Mouse (Mus musculus): ENCODE measurements around the gene Ppp1r16b.

Ppp1r16b gene

DNA sequence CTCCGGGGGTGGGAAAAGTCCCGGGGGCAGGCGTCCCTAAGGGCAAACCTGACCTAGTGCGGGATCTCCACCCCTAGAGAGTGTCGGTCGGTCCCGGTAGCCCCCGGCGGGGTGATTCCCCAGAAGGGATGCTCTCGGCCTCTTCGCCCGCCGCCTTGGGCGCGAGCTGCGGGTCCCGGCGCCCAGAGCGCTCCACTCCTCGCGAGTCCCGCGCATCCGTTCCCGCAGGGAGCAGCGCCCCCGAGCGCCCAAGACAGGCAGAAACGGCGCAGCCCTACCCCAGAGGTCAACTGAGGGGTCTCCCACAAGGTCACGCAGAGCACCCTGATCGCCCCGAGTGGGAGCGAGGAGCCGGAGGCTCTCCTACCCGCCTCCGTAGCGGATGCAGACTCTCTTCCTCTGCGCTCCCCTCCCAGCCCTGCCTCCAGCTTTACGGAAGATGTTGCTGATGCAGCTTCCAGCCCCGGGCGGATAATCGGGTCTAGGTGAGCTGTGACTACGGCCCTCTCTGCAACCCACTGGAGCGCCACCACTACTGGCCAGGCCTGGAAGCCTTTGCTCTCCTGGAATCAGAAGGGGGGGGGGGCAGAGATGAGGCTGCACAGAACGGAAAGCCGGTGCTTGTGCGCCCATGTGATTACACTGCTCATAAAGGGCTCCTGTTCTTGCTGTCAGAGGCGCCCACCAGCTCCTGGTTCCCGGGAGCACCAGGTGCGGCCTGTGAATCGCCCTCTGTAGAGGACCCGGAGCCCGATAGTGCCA, 2.7 kb downstream of the Ppp1r16b start:
- in situ Hi-C loops (cut with MboI, MseI): loop anchor here (5.0 kb wide), 1 partner anchor 64 kb away; no protein-coding TSS in a partner anchor

DNA sequence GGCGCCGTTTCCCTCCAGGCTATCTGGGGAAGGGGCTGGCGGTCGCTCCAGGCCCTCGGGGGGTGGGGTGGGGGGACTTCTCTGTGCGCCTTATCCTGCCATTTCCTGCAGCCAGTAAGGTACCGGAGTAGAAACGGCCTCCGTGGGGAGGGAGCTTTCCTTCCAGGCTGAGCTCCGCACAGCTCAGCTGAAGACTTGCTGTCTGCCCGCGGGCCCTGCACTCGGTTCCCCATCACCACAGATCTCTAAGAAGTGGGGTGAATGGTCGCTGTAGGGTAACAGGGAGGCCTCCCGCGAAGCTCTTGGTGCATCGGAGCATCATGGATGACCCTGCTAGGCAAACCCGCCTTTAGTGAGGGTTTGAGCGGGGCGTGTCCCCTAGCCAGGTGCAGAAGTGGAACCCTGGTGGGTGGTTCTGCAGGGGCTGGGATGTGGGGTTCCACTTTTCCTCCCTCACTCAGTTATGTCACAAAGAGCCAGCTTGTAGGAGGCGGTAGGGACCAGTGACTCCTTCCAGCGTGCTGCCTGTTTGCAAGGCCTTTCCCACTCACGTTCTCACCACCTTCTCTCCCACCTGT, 3.3 kb downstream of the Ppp1r16b start:
- in situ Hi-C loops (cut with MboI, MseI): loop anchor here (5.0 kb wide), 1 partner anchor 64 kb away; no protein-coding TSS in a partner anchor

DNA sequence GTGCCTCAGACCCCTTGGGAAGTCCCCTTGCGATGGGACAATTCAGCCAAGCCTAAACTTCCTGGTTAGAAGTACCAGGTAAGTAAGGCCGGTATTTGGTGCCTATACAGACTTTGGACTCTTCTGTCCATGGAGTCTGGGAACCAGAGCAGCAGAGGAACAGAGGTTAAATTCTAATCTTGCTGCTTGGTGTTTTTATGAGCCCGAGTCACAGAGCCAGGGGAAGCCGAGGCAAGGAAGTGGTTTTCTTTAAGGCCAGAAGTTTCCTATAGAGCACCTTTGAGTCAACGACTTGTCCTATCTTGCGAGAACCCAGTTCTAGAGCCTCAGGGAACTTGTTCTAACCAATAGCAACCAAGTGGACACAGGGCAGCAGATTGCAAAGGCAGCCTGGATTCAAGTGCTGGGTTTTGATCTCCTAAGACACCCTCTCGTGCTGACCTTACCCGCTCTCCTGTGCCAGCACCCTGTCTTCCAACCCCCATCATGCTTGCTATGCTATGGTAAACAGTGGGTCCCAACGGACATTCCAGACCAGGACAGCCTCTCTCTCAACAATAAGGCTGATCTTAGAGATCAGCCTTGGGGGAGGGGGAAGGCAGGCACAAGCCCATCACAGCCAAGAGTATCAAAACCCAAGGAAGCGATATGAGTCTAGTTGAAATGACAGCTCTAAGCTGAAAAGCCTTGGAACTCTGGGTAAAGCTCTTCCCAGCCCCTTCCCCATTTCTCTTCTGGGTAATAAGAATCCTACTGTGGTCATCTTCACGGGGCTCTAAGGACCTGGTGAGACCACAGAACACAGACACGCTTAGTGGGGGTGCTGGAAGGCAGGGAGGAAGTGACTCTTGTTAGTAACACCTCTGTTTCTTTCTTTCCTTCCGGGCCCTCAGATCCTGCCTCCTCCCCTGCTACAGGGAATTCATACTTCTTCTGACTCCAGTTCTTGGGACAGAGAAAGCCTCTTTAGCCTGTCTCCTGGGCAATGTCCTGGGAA, 4.3 kb downstream of the Ppp1r16b start:
- in situ Hi-C loops (cut with MboI, MseI): loop anchor here (5.0 kb wide), 1 partner anchor 63 kb away; no protein-coding TSS in a partner anchor

DNA sequence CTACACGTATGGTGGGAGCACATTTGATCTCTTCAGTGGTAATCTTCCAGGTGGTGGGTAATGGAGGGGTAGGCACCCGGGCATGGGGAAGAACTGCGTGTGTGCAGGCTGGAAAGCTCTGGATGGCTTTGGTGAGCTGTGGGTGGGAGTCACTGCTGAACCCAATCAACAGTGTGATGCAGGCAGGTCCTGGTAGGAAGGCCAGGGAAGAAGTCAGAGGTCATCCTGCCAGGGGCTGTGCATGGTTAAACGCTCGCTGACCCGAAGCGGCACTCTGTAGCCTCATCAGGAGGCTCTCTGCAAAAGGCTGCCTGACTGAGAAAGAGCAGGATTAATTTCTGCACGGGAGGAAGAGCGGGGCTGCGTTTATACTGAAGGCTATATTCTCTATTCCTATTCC, 5.4 kb downstream of the Ppp1r16b start:
- in situ Hi-C loops (cut with MboI, MseI): no loop called here

DNA sequence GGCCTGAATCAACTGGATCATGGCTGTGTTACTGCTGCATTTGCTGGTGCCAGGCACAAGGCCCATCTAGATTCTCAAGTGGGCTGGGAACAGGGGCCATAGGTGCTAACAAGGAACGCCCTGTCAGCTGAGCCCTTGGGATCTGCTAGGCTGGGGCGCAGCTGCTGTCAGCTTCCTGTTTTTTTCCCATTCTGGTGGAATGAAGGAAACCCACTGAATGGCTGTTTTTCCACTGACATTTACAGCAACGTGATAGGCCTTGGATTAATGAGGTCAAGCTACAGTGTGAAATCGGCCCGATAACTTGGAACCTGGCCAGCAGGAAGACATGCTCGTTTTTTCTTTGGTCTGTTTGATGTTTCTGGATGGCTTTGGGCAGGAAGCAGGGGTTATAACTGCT, 7.6 kb downstream of the Ppp1r16b start:
- in situ Hi-C loops (cut with MboI, MseI): no loop called here

DNA sequence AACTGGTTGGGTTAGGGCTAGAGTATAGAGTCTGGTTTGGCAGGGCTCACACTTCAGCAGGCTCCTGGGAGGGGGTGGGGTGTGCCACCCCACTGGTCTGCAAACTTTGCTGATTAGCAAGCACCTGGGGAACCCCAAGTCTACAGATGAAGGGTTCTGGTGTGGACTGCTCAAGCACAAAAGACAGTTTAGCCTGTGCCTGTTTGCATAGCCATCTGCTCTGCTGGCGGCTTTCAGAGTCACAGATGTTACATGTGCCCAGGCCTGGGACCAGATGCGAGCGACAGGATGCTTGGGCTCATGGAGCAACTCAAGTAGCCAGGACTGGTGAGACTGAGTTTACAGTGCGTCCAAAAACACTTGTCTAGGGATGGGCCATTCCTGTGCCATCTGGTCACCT, 8.3 kb downstream of the Ppp1r16b start:
- in situ Hi-C loops (cut with MboI, MseI): no loop called here

DNA sequence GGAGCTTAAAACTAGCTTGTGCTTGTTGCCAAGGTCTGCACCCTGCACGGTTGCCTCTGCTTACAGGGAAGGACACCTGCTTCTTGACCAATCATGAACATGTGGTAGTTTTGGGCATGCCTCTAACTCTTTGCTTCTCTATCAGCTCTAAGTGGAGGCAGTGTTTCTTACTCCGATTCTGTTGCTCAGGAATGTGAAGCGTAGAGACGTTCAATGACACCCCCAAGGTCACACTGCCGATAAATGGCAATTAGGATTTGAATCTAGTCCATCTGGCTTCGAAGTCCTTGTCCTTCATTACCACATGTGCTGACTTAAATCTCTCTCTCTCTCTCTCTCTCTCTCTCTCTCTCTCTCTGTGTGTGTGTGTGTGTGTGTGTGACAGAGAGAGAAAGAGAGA, 8.9 kb downstream of the Ppp1r16b start:
- in situ Hi-C loops (cut with MboI, MseI): no loop called here

DNA sequence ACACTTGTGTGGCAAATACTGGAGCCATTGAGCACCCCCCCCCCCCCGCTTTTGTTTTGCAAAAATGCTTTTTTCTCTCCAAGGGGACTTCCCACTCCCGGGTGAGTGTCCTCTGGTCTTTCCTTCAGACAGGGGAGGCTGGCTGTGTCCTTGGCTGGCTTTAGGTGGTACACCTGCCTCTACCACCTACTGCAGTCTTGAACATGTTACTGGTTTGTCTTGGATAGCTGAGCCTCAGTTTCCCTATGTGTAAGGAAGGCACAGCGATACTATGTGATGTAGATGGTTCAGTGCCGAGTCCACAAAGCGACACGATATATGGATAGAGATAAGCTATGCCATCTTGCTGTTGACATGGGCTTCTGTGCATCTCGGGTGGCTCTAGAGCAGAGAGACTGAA, 9.6 kb downstream of the Ppp1r16b start:
- in situ Hi-C loops (cut with MboI, MseI): no loop called here

DNA sequence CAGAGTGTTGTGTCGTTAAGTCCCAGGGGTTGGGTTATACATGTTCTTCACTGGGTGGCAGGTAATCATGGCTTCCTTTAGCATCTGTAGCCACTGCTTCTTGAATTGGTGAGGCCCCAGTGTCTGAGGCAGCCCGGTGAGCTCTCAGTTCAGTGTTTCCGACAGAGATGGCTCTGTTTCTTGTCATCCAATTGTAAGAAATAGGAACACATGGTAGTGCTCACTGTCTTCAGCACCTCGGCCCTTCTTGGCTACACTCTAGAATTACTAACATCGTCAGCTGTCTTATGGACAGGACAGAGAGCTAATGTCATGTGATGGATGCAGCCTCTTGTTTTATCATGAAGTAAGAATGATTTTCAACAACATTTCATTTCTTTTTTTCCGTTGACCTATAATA, 10.0 kb downstream of the Ppp1r16b start:
- in situ Hi-C loops (cut with MboI, MseI): no loop called here

DNA sequence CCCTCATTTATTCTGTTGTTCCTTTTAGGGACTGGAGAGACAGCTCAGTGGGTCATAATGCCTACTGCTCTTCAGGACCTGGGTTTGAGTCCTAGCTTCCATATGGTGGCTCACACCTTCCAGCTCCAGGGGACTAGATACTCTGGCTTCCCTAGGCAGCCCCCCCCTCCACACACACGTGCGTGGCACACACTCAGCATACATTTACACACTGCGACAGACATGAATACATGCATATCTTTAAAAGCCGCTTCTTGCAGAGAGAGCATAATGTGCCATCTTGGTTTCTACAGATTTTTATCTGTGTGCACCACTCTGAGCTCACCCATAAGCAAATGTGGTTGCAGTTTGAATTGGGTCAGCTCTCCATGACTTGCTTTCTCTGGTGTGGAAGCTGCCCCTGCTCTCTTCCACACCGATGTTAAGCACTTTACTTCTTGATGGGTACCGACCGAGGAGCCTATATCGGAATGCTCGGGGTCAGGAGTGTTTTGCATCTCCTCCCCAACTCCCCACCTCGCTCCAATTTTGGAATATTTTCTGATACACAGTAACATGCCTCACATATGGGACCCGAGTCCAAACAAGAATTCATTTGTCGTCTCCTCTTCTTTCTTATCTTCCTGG, 10.8 kb downstream of the Ppp1r16b start:
- in situ Hi-C loops (cut with MboI, MseI): no loop called here

DNA sequence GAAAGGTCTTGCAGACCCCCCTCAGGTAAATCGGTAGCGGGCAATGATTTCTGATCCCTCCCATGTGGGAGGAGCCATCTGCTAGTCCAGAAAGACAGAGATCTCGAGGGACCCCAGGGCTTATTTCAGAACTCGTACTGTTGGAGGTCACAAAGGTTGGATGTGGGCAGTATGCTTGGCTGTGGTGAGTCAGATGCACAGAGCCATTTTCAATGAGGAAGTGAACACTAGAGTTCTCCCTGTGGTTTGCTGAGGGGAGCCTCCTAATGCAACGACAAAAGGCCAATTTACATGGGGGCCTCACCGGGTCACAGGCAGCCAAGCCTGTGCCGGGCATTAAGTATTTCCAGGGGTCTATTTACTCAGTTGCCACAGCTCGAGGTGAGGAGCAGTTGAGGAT, 12.7 kb downstream of the Ppp1r16b start:
- in situ Hi-C loops (cut with MboI, MseI): no loop called here

DNA sequence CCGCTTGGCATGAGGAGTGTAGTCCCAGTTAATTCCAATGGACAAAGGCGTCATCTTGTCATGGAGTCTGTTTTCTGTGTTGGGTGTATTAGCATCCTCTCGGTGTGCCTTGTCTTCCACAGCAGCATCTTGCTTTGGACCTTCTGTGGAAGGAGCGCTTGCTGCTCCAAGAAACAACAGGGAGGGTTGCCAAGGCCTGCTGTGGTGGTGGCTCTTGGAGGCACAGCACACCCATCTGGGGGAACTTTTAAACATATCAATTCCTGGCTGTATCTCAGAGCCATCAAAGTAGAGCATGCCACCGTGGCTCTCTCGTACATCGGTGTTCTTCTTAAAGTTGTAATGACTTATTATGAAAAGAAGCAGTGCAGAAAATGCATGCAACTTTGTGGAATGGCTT, 13.9 kb downstream of the Ppp1r16b start:
- in situ Hi-C loops (cut with MboI, MseI): no loop called here

DNA sequence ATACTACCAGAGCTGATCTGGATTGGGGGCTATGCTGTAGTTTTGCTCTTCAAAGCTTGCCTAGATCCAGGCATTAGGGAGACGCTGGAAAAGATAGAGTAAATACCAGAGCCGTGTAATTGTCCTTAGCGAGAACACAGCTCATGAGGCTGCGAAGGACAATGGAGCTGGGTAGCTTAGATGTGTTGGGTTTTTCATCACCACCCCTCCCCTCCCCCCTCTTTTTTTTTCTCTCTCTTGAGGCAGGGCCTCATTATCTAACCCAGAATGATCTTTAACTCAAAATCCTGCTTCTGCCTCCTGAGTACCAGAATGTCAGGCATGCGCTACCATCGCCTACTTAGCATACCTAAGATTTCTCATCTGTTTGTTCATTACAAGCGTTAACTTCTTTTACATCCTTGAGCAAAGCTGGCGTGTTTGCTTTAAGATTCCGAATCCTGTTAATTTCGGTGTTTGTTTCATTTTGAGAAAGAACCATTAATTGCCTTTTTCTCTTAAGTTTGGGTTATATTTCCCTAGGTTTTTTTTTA, 15.2 kb downstream of the Ppp1r16b start:
- in situ Hi-C loops (cut with MboI, MseI): no loop called here

DNA sequence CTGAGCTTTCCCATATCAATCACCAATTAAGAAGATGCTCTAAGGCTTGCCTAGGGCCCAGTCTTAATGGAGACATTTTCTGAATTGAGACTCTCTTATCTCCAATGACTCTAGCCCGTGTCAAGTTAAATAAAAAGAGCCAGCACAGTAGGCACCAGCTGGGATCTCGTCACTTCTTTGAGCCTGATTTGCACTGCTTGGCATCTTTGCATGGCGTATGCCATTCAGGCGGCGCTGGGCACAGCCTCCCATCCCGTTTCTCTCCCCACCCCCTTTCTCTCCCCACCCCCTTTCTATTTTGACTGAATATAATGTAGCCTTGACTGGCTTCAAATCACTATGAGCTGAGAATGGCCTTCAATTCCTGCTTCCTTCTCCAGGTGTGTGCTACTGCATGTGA, 16.5 kb downstream of the Ppp1r16b start:
- in situ Hi-C loops (cut with MboI, MseI): no loop called here

DNA sequence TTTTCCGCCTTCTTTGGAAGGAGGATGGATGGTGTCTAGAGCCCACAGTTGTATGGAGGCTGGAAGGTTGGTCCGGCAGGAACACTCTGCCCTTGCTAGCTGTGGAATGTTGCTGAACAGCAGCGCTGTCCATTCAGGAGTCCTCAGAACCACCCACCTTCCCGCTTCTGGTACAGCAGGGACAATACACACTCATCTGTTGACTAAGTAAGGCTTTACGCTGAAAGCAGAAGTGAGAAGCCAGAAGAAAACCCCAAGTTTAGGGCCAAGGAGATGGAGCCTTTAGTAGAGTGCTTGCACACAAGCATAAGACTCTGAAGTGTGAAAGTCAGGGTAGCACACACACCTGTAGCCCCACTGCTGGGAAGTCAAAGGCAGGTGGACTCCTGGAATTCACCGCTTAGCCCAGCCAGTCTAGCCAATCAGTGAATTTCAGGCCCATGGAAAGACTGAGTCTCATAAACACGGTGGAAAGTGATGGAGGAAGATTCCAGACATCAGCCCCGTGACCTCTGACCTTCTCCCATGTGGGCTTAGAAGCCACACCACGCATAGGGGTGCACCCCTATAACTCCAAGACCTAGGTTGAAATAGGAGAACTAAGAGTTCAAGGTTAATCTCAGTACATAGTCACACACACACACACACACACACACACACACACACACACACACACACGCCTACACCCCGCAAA, 17.3 kb downstream of the Ppp1r16b start:
- in situ Hi-C loops (cut with MboI, MseI): no loop called here

DNA sequence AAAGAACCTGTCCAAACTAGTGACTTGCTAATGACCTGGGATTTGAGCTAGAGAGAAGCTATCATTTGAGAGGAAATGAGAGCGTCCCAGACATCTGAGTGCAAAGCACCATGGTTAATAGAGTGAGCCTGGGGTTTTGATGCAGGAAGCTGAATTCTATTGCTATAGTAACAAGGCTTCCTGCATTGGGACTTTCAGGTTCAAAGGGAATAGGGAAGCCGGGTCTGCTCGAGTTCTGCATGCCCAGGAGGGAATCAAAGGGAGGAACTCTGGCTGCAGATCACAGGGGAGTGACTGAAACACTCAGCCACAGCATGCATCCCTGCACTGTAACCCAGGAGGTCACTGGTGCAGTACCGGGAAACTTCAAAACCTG, 17.8 kb downstream of the Ppp1r16b start:
- in situ Hi-C loops (cut with MboI, MseI): no loop called here

DNA sequence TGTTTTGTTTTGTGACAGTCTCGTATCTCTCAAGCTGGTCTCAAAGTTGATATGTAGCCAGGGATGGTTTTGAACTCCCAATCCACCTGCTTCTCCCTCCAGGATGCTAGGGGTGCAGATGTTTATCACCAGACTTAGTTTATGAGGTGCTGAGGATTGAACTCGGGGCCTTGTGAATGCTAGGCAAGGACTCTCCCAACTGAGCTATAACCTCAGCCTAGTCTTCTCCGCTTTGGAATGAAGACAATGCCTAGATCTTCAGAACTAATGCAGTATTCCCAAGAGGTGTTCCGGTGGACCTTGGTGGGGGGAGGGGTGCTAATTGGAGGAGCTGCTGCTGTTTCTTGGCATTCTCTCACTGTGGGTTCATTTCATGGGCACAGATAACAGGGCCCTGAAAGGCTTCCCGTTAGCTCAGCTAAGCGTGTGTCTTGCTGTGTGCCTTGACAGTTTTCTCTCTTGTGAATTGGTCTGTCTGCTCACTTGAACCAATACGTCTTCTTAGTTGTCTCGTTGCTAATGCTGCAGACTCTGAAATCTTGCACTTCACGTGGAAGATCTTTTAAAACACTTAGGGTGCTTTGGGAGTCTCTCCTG, 19.1 kb downstream of the Ppp1r16b start:
- in situ Hi-C loops (cut with MboI, MseI): no loop called here

DNA sequence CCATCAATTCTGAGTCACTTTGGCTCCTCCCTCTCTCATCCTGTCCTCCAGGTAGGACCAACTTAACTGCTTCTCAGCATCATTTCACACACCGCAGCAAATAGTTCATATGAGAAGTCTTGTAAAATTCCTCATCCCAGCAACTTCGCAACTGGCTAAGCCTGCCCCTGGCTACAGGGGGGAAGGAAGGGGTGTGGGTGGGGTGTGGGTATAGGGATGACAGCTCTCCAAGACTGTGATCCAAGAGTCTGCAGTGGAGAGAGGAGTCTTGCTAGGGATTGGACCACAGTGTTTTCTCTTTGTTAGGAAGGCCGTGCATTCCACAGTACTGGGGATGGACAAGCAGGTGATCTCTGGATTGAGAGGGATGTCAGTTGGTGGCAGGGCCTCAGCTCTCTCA, 19.7 kb downstream of the Ppp1r16b start:
- in situ Hi-C loops (cut with MboI, MseI): no loop called here

DNA sequence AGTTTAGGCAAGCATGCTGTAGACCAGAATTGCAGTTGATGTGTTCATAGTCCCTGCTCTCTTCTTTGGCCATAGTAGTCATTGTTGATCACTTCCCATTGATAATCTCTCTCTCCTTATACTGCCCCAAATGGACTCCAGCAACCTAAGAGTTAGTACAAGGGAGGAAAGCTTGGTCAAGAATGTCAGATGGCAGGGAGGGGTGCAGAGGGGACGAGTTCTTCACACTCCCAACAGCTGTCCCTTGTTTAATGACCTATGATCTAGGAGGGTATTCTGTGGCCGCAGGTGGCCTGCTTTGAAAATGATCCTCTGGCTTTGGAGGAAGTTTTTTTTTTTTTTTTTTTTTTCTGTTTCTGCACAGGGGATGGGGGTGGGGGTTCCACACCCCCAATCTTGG, 21.2 kb downstream of the Ppp1r16b start:
- in situ Hi-C loops (cut with MboI, MseI): no loop called here

DNA sequence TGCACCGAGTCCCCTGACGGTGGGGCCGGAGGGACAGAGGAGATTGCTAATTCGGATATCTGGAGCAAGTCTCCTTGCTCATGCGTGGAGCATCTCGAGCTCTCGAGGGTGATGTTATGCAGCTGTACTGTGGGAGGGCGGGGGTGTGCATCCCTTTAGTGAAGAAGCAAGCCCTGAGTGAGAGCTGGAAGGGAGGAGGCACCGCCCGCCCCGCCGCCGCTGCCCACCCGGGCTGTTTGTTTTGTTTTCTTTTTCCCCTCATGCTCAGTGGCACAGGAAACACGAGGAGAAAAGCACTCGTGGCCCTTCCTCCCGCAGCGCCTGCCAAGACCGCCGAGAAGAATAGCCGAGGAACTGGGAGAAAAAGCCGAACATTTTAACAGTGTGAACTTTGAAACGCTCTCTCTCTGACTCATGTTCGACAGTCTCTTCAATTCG, 22.6 kb downstream of the Ppp1r16b start:
- in situ Hi-C loops (cut with MboI, MseI): no loop called here
